Mouse (Mus musculus) hindbrain, embryonic 10.5 days (tissue): ENCODE data around the gene Gtf2h5. TPM values are rescaled to one million over a fixed set of nuclear protein-coding genes. Genes with fewer than 3 reads are reported as not detected.

ENCODE experiments used
- DNase-seq: peaks from one replicate; pipeline ENCODE4 v3.0.0-alpha.2; 2017; ENCODE audit warnings: low spot score
- H3K27ac ChIP-seq: fragments of 300-500 bp; sonication (generic); 2 replicates; pipeline ENCODE4 v1.5.1; 2016; ENCODE audit warnings: mild to moderate bottlenecking, moderate library complexity
- H3K27me3 ChIP-seq: fragments of 300-500 bp; sonication (generic); 2 replicates; pipeline ENCODE4 v1.6.1; 2016; ENCODE audit warnings: mild to moderate bottlenecking; ENCODE audit not compliant: poor library complexity, insufficient read depth, severe bottlenecking
- H3K36me3 ChIP-seq: fragments of 300-500 bp; sonication (generic); 2 replicates; pipeline ENCODE4 v1.6.1; 2016; ENCODE audit warnings: mild to moderate bottlenecking, moderate library complexity
- H3K4me1 ChIP-seq: fragments of 300-500 bp; sonication (generic); replicated peaks from 2 replicates; pipeline ENCODE4 v1.6.1; 2016; ENCODE audit warnings: mild to moderate bottlenecking
- H3K4me3 ChIP-seq: fragments of 300-500 bp; sonication (generic); 2 replicates; pipeline ENCODE4 v1.5.1; 2016; ENCODE audit warnings: mild to moderate bottlenecking, moderate library complexity
- H3K9me3 ChIP-seq: fragments of 300-500 bp; sonication (generic); 2 replicates; pipeline ENCODE4 v1.6.1; 2016; ENCODE audit warnings: mild to moderate bottlenecking, moderate library complexity
- WGBS: fragments of 180-500 bp; shearing (Covaris S2); methylation state at CpG from one replicate; pipeline ENCODE4 v1.1.7; 2016; 5-methylcytosine and 5-hydroxymethylcytosine counted together
- polyA plus RNA-seq: library from polyadenylated mRNA; unstranded; fragments of >200 nt; fragmentation: Nextera tagmentation; extraction: Ambion mirVana; gene quantifications from 2 replicates; pipeline ENCODE4 v1.2.1, GENCODE M21; 2016

Gene Gtf2h5
- polyA plus RNA-seq, 1 experiment from 2014 or later = 166 TPM

- Histone ChIP-seq H3K36me3 (peaks cover 70% of the 10 kb centered on the region), H3K9me3 (no peaks in the 10 kb centered on the region), H3K27ac (no peak overlapping the region), H3K27me3 (no peaks in the 10 kb centered on the region), H3K4me3 (no peak overlapping the region), H3K4me1 (no peaks in the 10 kb centered on the region)
- DNase-seq = no peak
- 89% methylated on average over 3 of the region's 3 CpGs for WGBS
Measured at GRCm38 (mm10) chr17:6117917-6118316, 38.3 kb downstream of the Gtf2h5 start.

GRCm38 (mm10) chr17:6118861-6119260, 39.3 kb downstream of the Gtf2h5 start:
- Histone ChIP-seq H3K36me3 (peaks cover 72% of the 10 kb centered on the region), H3K4me1 (no peaks in the 10 kb centered on the region), H3K9me3 (no peaks in the 10 kb centered on the region), H3K4me3 (no peak overlapping the region), H3K27me3 (no peaks in the 10 kb centered on the region), H3K27ac (no peak overlapping the region)
- DNase-seq = no peak
- WGBS = 94% methylated on average over 4 of the region's 4 CpGs

GRCm38 (mm10) chr17:6123776-6124175, 44.2 kb downstream of the Gtf2h5 start:
- Histone ChIP-seq H3K4me1 (no peaks in the 10 kb centered on the region), H3K9me3 (no peaks in the 10 kb centered on the region), H3K4me3 (no peak overlapping the region), H3K36me3 (peaks cover 58% of the 10 kb centered on the region), H3K27me3 (no peaks in the 10 kb centered on the region), H3K27ac (no peak overlapping the region)
- 86% methylated on average over 4 of the region's 4 CpGs for WGBS
- DNase-seq = no peak

GRCm38 (mm10) chr17:6125441-6125840, 45.9 kb downstream of the Gtf2h5 start:
- Histone ChIP-seq H3K27ac (no peak overlapping the region), H3K36me3 (peaks cover 55% of the 10 kb centered on the region), H3K4me1 (no peaks in the 10 kb centered on the region), H3K9me3 (no peaks in the 10 kb centered on the region), H3K27me3 (no peaks in the 10 kb centered on the region), H3K4me3 (no peak overlapping the region)
- WGBS = 96% methylated on average over 3 of the region's 3 CpGs
- DNase-seq = no peak

GRCm38 (mm10) chr17:6128039-6128438, 48.5 kb downstream of the Gtf2h5 start:
- H3K36me3 ChIP-seq = peaks cover 37% of the 10 kb centered on the region
- H3K9me3 ChIP-seq = no peaks in the 10 kb centered on the region
- no peak overlapping the region for H3K4me3 ChIP-seq
- DNase-seq = no peak
- no peaks in the 10 kb centered on the region for H3K4me1 ChIP-seq
- H3K27ac ChIP-seq = no peak overlapping the region
- H3K27me3 ChIP-seq = no peaks in the 10 kb centered on the region
- whole genome bisulfite sequencing = 63% methylated on average over 3 of the region's 3 CpGs

- peaks cover 34% of the 10 kb centered on the region for H3K36me3 ChIP-seq
- H3K27me3 ChIP-seq = no peaks in the 10 kb centered on the region
- DNase-seq = no peak
- WGBS = 82% methylated on average over 4 of the region's 4 CpGs
- H3K27ac ChIP-seq = no peak overlapping the region
- H3K4me1 ChIP-seq = no peaks in the 10 kb centered on the region
- H3K9me3 ChIP-seq = no peaks in the 10 kb centered on the region
- no peak overlapping the region for H3K4me3 ChIP-seq
Measured at GRCm38 (mm10) chr17:6129361-6129760, 49.8 kb downstream of the Gtf2h5 start.

- DNase-seq = no peak
- Histone ChIP-seq H3K4me1 (no peaks in the 10 kb centered on the region), H3K27me3 (no peaks in the 10 kb centered on the region), H3K4me3 (no peak overlapping the region), H3K27ac (no peak overlapping the region), H3K36me3 (peaks cover 24% of the 10 kb centered on the region), H3K9me3 (no peaks in the 10 kb centered on the region)
- 93% methylated on average over 3 of the region's 3 CpGs for WGBS
Measured at GRCm38 (mm10) chr17:6131083-6131482, 51.5 kb downstream of the Gtf2h5 start.

Other genes starting within 250 kb of the Gtf2h5 start
- 12.7 and 14.5 TPM in 2 replicates for gene Snx9, start 238.5 kb upstream of the Gtf2h5 start, polyA plus RNA-seq
- 1.6 and 2.4 TPM in 2 replicates for gene Synj2, start 138.5 kb upstream of the Gtf2h5 start, polyA plus RNA-seq
- 6.7 and 7.2 TPM in 2 replicates for gene Serac1, start within 50 bp of the Gtf2h5 start, polyA plus RNA-seq
- gene Tulp4, start 26.7 kb downstream of the Gtf2h5 start, polyA plus RNA-seq = 133 and 134 TPM in 2 replicates
- gene Tmem181a, start 177.1 kb downstream of the Gtf2h5 start, polyA plus RNA-seq = 23.5 and 24.4 TPM in 2 replicates
- gene Dynlt1a, start 237.7 kb downstream of the Gtf2h5 start, polyA plus RNA-seq = 26.0 and 36.0 TPM in 2 replicates